Mouse (Mus musculus): Measurements from ENCODE around the gene Agap1.

Agap1 gene

DNA sequence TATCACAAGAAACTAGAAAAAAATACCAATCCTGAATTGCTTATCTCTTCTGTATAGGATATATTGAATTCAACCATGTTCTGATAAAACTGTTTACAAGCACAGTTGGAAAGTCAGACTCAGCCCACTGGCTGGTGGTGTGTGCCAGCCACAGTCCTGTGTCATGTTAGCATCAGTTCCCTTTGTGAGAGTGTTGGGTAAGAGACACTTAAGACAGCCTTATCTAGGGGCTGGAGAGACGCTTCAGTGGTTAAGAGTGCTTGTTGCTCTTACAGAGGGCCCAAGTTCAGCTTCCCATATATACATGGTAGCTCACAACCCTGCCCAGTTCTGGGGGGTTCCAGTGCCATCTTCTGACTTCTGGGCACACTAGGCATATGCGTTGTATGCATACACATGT is 261.6 kb downstream of the Agap1 start:
- no peak for DNase-seq

DNA sequence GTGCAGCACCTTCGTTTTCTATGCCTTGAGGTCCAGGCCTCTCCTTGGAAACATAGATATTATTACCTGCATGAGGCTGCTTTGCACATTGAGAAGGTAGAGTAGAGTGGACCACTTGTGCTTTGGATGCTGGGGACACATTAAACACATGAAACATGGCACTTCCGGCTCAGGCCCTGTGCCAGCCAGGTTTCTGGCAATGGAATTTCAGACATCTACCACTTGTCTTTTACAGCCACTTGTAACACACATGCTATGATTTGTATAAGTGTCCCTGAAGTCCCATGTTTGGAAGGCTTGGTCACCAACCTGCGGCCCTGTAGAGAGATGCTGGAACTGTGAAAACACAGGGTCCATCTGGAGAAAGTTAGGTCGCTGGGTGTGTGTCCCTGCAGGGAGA is 262.5 kb downstream of the Agap1 start:
- no peak for DNase-seq

DNA sequence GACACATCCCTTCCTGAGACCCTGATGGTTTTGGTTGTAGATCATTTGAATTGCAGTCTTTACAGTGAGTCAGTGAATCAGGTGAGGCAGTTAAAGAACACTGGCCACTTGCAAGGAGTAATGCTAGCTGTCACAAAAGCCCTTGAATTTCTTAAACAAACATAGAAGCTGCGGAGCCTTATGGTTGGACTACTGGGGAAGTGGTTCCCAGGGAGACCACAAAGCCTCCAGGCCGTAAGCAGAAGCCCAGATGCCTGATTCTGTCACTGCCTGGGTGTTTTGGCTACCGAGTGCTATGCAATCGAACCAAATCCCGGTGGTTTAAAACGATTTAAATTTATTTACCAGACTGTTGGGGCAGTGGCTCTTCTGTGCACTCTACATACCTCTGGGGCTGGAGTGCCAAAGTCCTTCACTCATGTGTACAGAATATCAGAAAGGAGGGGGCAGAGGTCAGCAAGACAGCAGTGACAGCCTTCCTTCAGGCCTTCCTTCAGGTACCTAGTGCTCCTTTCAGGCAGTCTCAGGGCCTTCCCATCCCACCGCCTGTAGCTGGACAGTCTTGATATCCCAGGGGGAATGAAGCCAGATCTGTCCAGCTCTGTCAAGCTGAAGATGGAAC is 264.3 kb downstream of the Agap1 start:
- DNase-seq, result peak in 1 of 2 experiments; percentile 34

DNA sequence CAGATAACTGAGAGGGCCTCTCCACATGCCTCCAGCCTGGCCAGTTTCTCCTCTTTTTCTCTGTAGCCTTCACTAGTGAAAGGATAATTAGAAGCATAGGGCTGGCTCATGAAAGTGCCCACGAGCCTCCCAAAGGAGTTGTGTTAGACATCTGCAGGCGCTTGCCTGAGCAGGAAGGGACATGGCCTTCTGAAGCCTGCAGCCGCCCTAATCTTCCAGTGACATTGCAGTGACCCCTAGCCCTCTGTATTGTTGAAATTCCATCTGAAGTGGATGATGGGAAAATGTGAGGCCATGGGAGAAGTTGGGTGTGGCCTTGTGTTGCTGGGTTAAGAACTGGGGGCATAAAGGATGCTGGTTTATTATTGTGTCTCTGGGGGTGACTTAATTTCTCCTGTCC is 269.5 kb downstream of the Agap1 start:
- no peak for DNase-seq

DNA sequence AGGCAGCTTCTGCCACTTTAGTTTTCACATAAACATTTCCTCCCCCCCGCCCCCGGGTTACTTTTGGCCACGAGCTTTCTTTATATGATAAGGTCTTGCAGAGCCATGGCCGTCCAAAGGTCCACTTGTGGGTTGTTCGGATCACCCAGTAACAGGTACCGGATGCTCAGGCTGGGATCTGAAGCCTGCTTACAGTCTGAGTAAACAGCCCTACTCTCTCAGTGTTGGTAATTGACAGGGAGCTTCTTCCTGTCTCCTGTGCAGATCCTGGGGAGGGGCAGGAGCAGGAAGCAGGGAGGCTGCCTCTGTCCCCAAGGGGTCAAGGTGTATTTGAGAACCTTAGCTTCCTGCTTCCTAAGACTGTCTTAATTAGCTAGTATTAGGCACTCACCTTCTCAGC is 269.9 kb downstream of the Agap1 start:
- no peak for DNase-seq

DNA sequence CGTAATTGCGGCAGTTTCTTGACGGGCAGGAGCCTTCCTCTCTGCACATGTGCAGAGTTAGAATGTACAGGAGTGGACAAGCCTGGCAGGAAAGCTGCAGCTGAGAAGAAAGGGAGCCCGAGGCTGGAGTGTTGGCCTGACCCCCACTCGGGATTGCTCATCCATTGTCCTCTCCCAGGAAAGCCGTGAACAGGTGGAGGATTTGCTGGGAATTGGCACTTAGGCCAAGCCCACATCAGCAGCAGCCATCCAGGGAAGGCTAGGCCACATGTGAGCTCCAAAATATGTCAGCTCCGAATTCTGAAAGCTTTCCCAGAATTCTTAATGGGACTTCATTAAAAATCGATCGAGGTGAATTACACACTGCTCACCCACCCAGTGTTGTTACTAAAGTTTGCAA is 270.4 kb downstream of the Agap1 start:
- no peak for DNase-seq

DNA sequence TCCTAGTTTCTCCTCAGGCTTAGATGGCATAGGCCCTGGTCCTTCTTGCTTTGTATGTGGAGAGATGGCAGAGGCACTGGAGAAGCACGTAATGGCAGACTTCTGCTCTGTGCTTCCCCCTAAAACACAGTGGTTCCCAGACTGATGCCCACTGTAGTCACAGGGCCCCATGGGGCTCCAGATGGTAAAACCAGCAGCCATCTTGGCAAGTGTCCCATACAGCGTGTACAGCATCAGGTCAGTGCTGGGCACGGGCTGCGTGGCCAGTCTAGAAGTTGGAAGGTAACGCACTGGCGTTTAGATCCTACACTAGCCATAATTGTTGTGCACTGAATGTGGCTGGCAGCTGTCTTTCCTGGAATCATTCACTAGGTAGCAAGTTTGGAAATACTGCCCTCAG is 273.9 kb downstream of the Agap1 start:
- no peak for DNase-seq

DNA sequence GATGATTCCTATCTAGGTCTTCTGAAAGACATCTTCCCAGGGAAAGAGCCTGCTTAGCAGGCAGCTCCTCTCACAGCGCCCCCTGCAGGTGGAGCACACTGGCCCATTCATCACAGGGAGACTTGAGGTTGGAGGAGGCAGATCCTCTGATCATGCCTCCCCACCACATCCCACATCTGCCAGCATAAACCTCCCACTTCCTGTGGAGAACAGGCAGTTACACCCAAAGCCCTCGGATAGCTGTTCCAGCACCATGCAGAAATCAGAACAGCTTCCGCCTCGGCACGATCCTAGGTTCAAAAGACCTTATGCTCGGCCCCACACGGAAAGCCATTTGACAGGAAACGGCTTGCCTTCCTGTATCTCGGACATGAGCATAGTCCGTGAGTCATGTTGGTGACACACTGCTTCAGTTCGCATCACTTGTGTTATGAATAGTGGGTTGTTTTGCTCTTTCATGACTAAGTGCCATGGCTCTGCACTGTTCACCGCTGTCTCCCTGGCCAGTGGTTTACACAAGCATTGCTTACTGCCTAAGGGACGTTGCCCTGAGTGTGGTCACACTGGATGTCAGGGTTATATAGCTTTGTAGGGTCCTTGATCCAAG is 276.1 kb downstream of the Agap1 start:
- DNase-seq, result peak in 1 of 2 experiments; percentile 62

DNA sequence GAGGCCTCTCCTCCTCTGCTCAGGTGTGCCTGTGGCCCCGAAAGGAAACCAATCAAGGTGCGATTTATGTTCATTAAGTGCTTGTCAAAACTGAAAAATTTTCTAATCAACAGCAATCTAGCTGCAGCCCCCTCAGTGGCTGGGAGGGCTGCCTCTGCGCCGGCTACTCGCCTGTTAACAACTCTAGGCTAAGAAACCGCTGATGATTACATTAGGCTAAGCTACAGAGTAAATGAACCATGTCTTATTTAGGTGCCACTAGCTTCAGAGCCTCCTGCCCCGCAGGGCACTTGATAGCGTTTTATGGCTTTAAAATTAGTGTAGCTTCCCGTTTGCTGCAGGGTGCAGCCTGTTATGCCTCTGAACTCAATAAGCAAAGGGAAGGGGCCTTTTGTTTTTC is 279.8 kb downstream of the Agap1 start:
- DNase-seq, result no peak

DNA sequence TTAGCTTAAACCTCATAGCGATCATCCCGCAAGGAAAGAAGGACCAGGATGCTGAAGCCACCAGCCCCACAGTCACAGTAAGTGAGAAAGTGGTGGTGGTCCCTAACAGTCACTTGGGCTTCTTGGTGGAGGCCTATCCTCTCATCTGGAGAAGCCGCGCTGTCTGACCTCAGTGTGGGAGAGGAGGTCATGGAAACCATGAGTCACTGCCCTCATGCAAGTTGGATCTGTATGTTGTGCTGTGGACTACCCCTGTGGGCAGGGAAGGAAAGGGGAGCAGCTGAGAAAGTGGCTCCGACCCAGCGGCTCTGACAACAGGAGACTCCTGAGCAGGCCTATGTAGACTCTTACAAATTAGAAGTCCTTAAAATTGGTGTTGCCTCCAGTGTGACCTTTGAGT is 280.5 kb downstream of the Agap1 start:
- no peak for DNase-seq

DNA sequence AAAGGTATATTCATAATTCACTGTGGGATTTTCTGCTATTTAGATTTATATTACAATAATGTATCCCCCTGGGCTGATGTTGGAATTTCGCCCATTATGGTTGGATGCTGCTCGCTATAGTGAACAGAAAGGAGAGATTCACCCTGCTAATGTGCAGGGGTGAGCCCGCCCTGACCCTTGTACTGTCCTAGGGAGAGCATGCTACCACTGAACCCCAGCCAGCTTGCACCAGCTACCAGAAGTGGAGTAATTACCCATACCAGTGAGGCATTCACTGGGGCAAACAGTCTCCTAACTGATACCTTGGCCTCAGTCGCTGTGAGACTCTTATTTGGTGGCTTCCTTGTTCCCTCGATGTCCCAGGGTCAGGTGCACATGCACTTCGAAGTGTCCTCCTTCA is 281.4 kb downstream of the Agap1 start:
- peak; percentile 66 to 72 for DNase-seq

DNA sequence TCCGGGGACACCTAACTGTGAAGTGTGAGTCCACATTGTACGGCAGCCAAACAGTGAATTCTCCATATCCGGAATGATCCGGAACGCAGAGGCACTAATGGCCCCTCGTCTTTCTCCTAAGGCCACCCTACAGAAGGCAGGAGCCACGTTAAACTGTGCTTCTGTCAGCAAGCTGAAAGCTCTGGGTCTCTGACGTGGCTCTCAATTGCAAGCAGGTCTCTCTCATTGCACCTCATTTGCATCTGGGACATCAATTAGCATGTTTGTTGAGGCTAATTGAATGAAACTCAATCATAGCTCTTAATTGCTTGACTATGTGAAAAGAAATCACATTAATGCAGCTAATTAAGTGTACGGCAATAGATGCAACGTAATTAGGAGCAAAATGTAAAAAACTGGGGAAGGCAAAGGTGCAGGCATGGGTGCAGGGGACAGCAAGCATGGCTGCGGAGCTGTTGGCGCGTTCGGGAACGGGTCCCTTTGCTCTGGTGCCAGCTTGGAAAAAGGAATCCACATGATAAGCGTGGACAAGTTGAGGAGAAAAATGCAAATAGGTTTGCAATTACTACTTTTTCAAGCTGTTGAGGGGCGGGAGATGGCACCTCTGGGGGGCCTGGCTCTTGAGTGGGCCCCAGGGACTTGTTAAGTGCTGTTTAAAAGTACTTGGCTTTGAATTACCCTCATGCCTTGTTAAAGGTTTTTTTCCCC is 284.6 kb downstream of the Agap1 start:
- DNase-seq, result no peak

DNA sequence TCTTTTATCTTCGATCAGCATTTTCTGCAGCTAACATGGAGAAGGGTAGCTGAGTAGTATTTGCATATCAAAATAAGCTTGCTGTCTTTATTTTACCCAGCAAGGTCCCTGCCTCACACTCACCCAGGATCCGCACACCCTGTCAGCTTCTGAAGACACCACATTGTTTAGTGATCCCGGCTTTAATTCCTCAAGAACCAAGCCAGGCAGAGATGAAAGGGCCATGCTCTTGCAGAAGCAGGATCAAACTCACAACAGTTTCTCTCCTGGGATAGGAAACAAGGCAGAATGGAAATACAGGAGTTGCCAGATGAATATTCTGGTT is 285.1 kb downstream of the Agap1 start:
- no peak for DNase-seq

DNA sequence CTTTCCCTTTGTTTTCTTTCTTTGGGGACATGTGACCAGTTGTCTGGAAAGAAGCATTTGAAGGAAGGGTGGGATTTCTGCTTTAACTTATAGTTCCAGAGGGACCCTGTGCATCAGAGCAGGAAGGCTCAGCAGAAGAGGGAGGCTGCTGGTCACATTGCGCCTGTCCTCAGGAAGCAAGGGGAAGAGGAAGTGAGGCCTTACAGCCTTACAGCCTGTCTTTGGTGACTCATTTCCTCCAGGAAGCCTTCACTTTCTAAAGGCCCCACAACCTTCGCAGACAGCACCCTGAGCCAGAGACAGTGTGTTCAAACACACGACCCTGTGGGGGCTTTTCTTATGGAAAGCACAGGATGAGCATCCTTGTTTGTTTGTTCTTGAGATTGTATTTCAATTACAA is 287.8 kb downstream of the Agap1 start:
- DNase-seq, result no peak

DNA sequence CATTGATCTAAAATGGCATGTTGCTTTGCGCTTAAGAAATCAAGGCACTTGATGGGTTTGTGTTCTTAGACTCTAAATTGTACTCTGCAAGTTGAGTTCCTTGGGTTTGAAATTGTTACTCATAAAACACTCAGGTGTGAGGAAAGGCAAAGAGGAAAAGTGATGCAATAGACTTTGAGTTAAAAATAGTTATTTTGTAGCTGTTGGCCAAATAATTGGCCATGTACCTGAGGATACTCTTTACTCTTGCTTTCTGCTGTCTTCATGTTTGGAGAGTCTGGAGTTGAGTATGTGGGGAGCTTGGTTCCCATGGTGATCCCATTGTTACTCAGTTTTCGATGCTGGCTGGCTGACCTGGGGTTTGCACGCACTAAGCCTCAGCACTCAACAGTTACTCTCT is 291.6 kb downstream of the Agap1 start:
- no peak for DNase-seq

DNA sequence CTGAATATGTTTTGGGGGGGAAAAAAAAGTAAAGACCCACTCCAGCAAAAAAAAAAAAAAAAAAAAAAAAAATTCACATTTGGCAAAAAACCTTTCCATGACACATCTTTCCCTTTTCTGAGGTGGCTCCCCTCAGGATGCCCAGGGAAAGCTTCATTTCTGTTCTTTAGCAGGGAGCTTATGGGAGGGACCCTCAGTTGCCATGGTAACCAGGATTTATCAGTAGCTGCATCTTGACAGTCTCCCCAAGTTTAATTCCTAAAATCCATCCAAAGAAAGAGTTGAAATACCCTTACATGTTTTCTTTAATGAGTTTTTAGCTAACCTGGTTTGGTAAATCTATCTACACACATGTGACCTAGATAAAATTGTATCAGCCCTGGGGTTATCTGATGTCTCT is 295.1 kb downstream of the Agap1 start:
- DNase-seq, result no peak

DNA sequence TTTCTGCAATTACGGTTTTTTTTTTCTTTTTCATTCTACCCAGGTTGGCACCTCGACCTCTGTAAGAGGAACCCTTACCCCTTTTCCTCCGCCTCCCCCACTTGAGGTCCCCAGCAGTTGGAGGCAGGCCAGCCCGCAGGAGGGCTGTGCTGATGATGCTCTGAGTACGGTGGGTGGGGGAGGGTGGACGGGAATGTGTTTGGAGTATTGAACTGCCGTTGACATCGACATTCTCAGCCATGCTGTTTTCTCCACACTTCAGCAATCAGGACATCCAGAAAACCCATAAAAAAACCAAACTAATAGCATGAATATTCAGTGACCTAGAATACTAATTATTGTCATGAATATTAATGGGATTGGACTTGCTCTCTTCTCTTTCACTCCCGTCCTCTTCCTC is 295.9 kb downstream of the Agap1 start:
- peak; percentile 46 to 60 for DNase-seq

DNA sequence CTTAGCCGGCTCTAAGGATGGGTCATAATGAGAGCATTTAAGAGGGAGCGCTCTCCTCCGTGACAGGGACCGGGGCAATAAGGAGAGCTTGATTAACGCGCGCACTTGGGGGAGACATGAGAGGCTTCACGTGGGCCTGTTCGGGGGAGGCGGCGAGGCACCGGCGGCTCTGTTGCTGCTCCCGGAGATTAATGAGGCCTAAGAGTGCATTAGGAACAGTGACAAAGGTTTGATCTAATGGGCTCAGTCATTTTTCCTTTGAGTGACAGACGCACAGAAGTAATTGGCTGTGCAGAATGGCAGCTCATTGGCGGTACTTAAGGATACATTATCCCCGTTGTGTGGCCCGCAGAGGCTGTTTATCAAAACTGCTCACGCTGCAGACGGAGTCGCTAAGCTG is 296.3 kb downstream of the Agap1 start:
- peak; percentile 13 to 24 for DNase-seq

DNA sequence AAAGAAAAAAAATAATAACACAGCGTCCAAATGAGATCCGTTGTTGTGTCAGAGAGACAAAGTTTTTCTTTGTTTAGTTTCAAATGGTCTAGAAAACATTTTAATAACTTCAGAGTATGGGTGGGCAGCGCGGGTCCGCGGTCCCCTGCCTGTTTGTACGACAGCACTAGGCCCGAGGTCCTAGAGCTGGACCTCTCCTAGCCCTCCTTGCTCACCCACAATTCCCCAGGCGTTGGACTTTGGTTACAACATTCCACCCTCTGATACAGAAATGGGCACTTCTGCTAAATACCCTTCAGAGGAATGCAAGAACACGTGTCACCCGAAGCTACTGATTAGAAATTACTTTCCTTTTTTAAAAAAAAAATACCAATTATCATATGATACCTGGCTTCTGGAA is 296.7 kb downstream of the Agap1 start:
- peak; percentile 49 to 52 for DNase-seq

DNA sequence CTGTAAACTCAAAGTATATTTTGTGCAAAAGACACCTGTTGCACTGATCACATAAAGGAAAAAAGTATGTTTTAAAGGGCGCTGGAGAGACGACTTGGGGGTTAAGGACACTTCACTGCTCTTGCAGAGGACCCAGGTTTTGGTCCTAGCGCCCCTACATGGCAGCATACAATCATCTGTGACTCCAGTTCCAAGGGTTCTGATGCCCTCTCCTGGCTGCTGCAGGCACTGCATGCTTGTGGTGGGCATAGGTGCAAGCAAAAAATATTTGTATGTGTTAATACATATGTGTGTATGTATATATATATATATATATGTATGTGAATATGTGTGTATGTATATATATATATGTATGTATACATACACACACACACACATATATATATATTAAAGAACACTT is 298.1 kb downstream of the Agap1 start:
- peak in 1 of 2 experiments; percentile 38 for DNase-seq

DNA sequence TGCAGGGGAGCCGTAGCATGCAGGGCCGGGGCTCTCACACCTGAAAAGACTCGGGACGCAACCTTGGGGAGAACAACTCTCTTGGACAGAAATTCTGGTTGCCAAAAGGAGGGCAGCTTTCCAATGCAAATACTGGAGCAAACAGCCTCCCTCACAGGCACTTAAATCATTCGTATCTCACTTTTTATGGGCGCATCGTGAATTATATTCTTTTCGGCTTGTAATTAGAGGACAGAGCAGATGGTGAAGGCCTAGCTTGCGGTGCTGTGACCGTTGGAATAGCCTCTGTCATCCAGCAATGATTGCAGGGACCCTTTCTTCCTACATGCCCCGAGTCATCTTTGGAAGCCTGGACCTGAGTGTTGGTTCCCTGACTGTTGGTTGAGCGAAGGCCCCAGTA is 300.8 kb downstream of the Agap1 start:
- DNase-seq, result peak in 1 of 2 experiments; percentile 12

DNA sequence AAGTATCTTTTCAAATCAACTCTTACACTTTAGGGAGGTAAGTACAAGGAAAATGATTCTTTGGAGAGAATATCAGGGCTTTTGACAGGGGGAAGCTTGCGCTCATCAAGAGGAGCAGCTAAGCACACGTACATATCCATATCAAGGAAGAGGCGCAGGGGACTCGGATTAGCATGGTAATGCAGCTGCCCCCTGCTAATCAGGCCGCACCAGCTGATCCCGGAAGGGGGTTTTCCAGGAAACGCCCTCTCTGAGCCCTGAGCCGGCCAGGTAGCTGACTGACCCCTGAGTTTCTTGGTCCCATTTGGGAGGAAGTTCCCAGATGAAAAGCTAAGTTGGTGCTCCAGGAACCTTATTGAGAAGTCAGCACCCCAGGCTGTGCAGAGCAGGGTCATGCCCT is 301.8 kb downstream of the Agap1 start:
- DNase-seq, result no peak

DNA sequence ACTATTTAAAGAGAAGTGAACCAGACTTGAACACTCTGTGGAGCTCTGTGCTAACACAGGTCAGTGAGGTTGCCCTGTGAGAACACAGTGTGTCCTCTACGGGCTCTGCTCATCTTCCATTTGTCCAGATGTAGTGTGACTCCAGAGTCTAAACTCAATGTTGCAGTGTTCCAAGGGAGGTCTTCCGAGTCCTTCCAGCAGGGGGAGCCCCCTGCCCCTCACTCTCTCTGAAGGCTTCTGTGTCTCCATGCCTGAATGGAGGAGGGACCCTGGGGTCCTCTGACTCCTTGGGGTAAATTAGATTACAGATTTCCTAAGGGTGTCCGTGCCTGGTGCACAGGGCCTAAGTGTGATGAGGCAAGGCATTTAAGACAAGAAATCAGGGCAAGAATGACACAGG is 302.9 kb downstream of the Agap1 start:
- peak in 1 of 2 experiments; percentile 52 for DNase-seq

DNA sequence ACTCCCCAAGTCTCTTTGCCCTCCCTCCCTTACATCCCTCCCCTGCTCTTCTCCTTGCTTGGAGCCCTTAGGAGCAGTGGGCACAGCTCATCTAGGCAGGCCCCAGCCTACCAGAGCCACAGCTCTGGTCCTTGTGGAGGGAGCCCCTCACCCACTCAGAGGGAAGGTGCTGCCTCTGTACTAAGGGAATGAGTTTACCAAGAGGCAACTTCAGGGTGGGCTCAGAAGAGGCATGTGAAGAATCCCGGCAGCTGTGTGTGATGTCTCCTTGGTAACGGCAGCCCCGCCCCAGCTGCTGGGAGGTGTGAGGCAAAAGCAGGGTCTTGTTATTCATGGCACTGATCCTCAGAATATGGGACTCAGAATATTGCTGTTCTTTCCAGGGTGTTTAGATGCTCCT is 309.3 kb downstream of the Agap1 start:
- no peak for DNase-seq

DNA sequence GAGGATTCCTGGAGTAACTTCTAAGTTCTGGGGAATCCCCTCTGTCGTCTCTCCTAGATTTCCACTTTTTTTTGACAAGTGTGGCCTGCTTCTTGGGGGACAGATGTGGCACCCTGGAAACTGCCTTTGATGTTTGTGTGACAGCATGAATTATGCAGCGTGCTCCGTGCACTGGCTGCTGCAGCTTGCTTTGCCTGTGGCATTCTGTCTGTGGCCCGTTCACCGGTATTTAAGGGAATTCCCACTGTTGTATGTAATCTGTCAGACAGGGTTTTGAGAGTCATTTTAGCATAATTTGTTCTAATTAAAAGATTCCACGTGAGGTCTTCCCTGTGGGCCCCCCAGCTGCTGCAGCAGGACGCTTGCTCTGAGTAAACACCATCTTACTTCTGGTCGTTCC is 312.3 kb downstream of the Agap1 start:
- no peak for DNase-seq
